Mouse (Mus musculus): ENCODE measurements at regions not wholly inside any gene's neighbourhood (a gene's known extent, or its start where the extent isn't known, plus 50 kb on each side); places are given as distances from the start of the nearest gene placed in this dataset.

- DNase-seq (ENCODE audit: low read depth): peak; percentile 17
- TF ChIP-seq POLR2A (IDR thresholded peaks at IDR 0.05; ENCODE audit: borderline replicate concordance, extremely low read depth, insufficient read depth, insufficient read length, poor library complexity, severe bottlenecking) (no peak), CTCF (IDR thresholded peaks at IDR 0.05; ENCODE audit: borderline replicate concordance, extremely low read depth, insufficient read depth, insufficient read length) (no peak)
These were observed 144.8 kb downstream of the Mdfic start for GRCm38 (mm10) chr6:15865271-15865670.

- TF ChIP-seq POLR2A (IDR thresholded peaks at IDR 0.05; ENCODE audit: borderline replicate concordance, extremely low read depth, insufficient read depth, insufficient read length, poor library complexity, severe bottlenecking) (no peak), CTCF (IDR thresholded peaks at IDR 0.05; ENCODE audit: borderline replicate concordance, extremely low read depth, insufficient read depth, insufficient read length) (no peak)
- DNase-seq (ENCODE audit: low read depth): no peak
These were observed 161.9 kb downstream of the Mdfic start for GRCm38 (mm10) chr6:15882288-15882903.

- no peak for DNase-seq (ENCODE audit: low read depth)
- TF ChIP-seq CTCF (IDR thresholded peaks at IDR 0.05; ENCODE audit: borderline replicate concordance, extremely low read depth, insufficient read depth, insufficient read length) (no peak), POLR2A (IDR thresholded peaks at IDR 0.05; ENCODE audit: borderline replicate concordance, extremely low read depth, insufficient read depth, insufficient read length, poor library complexity, severe bottlenecking) (no peak)
These were observed 172.6 kb downstream of the Mdfic start for GRCm38 (mm10) chr6:15893066-15893465.

GRCm38 (mm10) chr6:15900495-15900894 is 180.0 kb downstream of the Mdfic start:
- no peak for TF ChIP-seq POLR2A (IDR thresholded peaks at IDR 0.05; ENCODE audit: borderline replicate concordance, extremely low read depth, insufficient read depth, insufficient read length, poor library complexity, severe bottlenecking)
- no peak for TF ChIP-seq CTCF (IDR thresholded peaks at IDR 0.05; ENCODE audit: borderline replicate concordance, extremely low read depth, insufficient read depth, insufficient read length)
- DNase-seq (ENCODE audit: low read depth): no peak

GRCm38 (mm10) chr6:15902665-15903274 is 182.3 kb downstream of the Mdfic start:
- DNase-seq (ENCODE audit: low read depth): peak; percentile 64

GRCm38 (mm10) chr6:15910420-15911167 is 190.1 kb downstream of the Mdfic start:
- no peak for DNase-seq (ENCODE audit: low read depth)
- TF ChIP-seq POLR2A (IDR thresholded peaks at IDR 0.05; ENCODE audit: borderline replicate concordance, extremely low read depth, insufficient read depth, insufficient read length, poor library complexity, severe bottlenecking) (no peak), CTCF (IDR thresholded peaks at IDR 0.05; ENCODE audit: borderline replicate concordance, extremely low read depth, insufficient read depth, insufficient read length) (no peak)

More at GRCm38 (mm10) chr6:15902665-15903274, 182.3 kb downstream of the Mdfic start:
- no peak for TF ChIP-seq CTCF (IDR thresholded peaks at IDR 0.05; ENCODE audit: borderline replicate concordance, extremely low read depth, insufficient read depth, insufficient read length)
- no peak for TF ChIP-seq POLR2A (IDR thresholded peaks at IDR 0.05; ENCODE audit: borderline replicate concordance, extremely low read depth, insufficient read depth, insufficient read length, poor library complexity, severe bottlenecking)

- TF ChIP-seq CTCF (IDR thresholded peaks at IDR 0.05; ENCODE audit: borderline replicate concordance, extremely low read depth, insufficient read depth, insufficient read length) (no peak), POLR2A (IDR thresholded peaks at IDR 0.05; ENCODE audit: borderline replicate concordance, extremely low read depth, insufficient read depth, insufficient read length, poor library complexity, severe bottlenecking) (no peak)
These were observed 209.2 kb downstream of the Mdfic start for GRCm38 (mm10) chr6:15929650-15930049.

GRCm38 (mm10) chr6:15950251-15950650 is 229.8 kb downstream of the Mdfic start:
- TF ChIP-seq CTCF (IDR thresholded peaks at IDR 0.05; ENCODE audit: borderline replicate concordance, extremely low read depth, insufficient read depth, insufficient read length): no peak
- TF ChIP-seq POLR2A (IDR thresholded peaks at IDR 0.05; ENCODE audit: borderline replicate concordance, extremely low read depth, insufficient read depth, insufficient read length, poor library complexity, severe bottlenecking): no peak
- no peak for DNase-seq (ENCODE audit: low read depth)

More at GRCm38 (mm10) chr6:15929650-15930049, 209.2 kb downstream of the Mdfic start:
- DNase-seq (ENCODE audit: low read depth): no peak

GRCm38 (mm10) chr6:15987334-15987733 is 266.9 kb downstream of the Mdfic start:
- TF ChIP-seq POLR2A (IDR thresholded peaks at IDR 0.05; ENCODE audit: borderline replicate concordance, extremely low read depth, insufficient read depth, insufficient read length, poor library complexity, severe bottlenecking): no peak
- TF ChIP-seq CTCF (IDR thresholded peaks at IDR 0.05; ENCODE audit: borderline replicate concordance, extremely low read depth, insufficient read depth, insufficient read length): no peak
- peak; percentile 66 for DNase-seq (ENCODE audit: low read depth)
